Mouse (Mus musculus): ENCODE measurements at regions not wholly inside any gene's neighbourhood (a gene's known extent, or its start where the extent isn't known, plus 50 kb on each side); places are given as distances from the start of the nearest gene placed in this dataset.

DNA sequence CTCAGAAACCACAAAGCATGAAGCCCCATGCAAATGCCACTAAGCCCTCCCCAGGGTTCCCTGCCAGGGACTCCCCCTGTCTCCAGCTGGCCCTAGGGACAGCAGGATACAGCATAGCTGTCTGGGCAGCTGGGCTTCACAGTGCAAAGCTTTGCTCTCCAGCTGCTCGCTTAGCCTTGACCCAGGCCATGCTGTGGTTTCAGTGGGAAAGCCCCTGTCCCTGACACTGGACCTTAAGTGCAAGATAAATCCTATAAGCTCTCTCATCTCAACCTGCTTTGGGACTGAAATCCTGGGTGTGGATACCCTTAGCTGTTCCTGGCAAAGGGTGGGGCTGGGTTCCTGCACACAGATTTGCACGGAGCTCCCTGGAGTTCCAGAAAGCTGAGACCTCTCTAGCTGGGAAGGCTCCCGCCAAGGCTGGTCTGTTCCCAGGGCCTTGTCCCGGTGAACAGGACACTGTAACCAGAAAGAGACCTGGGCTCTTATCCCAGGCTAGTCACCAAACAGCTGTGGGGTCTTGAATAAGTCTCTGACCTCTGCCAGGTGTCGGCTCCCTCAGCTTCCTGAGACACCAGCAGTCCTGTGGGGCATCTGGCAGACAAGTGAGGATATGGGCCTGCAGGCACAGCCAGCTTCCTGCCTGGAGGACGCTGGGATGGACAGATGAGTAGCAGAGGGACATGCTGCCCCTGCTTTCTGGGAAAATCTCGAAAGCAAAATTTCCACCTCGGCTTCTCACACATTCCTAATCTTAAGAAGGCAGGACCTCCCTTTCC, 299.7 kb downstream of the Tns1 start:
- no peak for TF ChIP-seq GATA4 (IDR thresholded peaks at IDR 0.05; ENCODE audit: insufficient replicate concordance, low read length)

DNA sequence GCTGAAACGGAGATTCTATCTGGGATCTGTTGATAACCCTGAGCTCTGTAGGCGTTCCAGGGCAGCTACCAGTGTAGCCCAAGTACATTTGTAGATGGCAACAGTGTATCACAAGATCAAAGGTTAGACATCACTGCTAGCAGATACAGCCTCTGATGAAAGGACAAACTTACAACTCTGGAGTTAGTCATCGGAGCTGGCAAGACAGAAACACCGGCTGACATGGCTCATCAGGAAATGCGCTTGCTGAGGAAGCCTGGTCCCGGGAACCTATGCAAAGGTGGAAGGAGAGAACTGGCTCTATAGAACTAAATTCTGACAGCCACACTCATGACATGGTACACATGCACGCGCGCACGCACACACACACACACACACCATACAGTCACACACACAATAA, 300.5 kb downstream of the Tns1 start:
- TF ChIP-seq GATA4 (IDR thresholded peaks at IDR 0.05; ENCODE audit: insufficient replicate concordance, low read length) = no peak

DNA sequence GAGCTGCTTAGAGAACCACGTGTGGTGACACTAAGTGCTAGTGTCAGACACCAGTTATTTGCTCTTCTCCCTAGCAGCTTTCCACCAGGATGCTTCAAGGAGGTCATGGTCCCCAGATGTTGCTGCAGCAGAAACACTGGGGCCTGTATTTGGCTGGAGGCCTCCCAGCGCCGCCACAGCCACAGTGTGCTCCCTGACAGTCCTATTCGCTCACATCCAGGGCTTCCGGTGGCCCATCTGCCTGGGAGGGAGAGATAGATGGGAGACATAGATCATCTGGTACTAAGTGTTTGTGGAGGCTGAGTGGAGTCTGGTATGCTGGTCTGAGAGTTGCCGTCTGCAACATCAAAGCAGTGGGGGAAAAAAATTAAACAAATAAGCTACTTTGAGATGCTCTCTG, 301.6 kb downstream of the Tns1 start:
- TF ChIP-seq GATA4 (IDR thresholded peaks at IDR 0.05; ENCODE audit: insufficient replicate concordance, low read length) = no peak

DNA sequence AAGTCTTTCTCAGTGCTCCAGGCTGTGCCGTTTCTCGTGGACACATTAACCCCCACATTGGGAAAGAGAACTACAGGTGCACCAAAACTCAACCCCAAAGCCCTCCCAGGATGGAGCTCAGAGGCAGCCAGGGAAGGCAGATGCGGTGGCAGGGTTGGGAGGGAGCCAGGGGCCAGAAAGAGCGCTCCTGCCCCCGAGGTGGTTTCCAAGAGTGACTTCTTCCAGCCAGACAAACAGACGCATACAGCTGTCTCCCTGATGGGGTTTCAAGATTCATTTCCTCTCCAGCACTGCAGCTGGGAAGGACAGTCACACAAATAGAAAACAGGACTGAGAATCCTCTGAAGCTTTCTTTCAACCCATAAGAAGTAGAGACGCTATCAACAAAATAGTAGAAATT, 303.5 kb downstream of the Tns1 start:
- TF ChIP-seq GATA4 (IDR thresholded peaks at IDR 0.05; ENCODE audit: insufficient replicate concordance, low read length) = no peak

DNA sequence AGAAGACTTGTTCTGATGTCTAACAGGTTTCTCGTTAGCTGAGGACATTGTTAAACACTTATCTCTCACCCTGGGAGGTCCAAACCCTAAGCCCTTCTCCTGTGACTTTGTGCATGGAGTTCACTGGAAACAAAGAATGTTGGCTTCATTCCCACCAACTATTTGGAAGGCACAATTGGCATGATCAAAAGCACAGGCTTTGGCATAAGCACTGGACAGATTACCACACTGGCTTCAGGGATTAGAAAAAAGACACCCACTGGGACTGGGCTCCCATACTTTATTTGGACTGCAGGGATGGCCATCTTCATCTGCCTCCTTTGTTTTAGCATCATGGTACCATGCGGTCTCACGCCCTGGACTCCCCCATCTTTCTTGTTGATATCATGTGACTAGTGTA, 317.0 kb downstream of the Tns1 start:
- TF ChIP-seq GATA4 (IDR thresholded peaks at IDR 0.05; ENCODE audit: insufficient replicate concordance, low read length) = no peak

DNA sequence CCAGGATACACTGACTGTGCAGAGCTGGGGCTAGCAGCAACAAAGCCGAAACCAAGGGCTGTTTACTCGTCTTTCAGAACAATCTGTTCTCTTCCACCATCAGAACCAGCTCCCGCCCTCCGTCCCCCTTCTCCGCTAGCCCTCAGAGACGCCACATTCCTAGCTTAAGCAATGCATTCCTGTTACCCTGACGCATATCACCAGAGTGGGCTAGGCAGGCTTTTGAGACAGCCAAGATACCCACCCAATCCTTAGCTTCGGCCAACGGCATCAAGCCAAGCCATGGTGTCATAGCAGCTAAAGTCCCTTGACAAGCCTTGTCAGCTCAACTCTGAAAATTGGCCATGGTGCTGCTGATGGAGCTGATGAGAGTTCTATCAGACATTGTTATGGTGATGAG, 319.1 kb downstream of the Tns1 start:
- no peak for TF ChIP-seq GATA4 (IDR thresholded peaks at IDR 0.05; ENCODE audit: insufficient replicate concordance, low read length)

DNA sequence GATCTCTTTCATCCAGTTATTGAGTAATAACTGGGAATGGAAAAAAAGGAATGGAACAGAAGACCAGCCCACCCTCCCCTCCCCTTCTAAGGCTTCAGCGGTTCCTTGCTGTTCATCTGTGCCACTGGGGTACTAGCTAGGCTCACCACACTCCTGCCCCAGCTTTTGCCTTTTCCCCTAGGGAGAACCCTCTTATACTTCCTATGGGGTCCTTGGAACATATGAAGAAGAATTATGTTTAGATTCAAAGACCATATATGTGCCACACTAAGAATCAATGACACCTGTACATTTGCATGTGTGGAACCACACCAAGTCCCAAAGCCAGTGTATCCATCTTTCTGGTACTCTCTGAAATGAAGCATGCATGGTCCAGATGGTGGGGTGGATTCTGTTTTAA, 324.3 kb downstream of the Tns1 start:
- no peak for TF ChIP-seq GATA4 (IDR thresholded peaks at IDR 0.05; ENCODE audit: insufficient replicate concordance, low read length)

DNA sequence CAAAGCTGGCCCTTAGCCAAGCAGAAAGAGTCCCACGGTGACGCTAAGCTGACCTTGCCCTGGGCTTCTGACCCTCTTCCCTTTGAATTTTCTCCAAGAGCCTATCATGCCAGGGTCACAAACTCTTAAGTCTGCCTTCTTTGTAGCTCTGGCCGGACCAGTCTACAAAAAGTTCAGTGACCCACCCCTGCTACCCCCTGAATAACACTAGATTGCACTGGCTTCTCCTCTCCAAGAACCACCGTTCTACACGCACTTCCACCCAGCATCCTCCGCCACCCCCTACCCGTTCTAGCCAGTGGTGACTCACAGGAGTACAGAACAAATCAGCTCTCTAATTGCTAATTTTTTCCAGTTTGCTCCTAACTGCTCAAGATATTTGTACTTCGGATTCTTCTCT, 325.0 kb downstream of the Tns1 start:
- TF ChIP-seq GATA4 (IDR thresholded peaks at IDR 0.05; ENCODE audit: insufficient replicate concordance, low read length) = no peak

DNA sequence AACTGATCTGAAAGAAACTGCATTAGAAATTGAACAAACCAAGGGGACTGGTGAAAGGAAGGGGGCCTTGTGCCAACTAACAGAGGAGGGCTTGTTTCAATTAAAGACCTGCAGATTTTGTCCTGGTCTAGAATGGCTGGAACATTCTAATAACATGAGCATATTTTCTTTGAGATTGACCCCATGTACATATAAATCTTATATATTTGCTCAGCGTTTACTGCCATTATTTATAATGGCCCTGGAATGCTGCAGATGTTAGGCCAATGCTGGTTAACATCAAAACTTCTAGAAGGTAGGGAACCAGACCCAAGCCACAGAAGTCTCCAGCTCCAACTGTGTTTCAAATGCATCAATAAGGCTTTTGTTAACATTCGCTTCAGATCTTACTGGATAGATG, 326.4 kb downstream of the Tns1 start:
- no peak for TF ChIP-seq GATA4 (IDR thresholded peaks at IDR 0.05; ENCODE audit: insufficient replicate concordance, low read length)

DNA sequence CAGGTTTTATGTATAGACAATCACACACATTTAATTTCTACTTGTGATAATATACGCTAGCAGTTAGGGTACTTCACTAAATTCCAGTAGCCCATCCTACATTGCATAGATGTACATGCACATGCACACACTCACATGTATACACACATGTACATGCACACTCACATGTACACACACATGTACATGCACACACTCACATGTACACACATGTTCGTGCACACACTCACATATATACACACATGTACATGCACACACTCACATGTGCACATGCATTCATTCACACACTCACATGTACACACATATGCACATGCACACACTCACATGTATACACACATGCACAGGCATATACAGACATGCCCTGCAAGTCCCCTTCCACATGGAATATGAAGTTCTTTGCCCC, 326.8 kb downstream of the Tns1 start:
- no peak for TF ChIP-seq GATA4 (IDR thresholded peaks at IDR 0.05; ENCODE audit: insufficient replicate concordance, low read length)

DNA sequence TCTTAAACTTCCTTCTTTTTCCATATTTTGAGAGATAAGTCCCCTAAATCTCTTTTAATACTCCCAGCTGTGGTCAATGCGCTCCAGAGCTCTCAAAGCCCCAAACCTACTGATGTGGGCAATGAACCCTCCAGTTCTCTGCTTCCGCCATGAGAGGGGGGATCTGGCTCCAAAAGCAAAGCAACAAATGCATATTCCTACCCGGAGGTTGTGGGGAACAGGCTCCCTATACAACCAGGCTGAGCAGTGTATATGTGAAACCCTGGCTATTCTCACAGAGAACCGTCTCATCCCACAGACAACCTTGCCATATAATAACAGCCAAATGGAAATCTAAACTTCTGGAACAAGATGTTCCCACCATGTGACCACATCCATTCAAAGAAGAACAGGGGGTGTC, 330.4 kb downstream of the Tns1 start:
- no peak for TF ChIP-seq GATA4 (IDR thresholded peaks at IDR 0.05; ENCODE audit: insufficient replicate concordance, low read length)

DNA sequence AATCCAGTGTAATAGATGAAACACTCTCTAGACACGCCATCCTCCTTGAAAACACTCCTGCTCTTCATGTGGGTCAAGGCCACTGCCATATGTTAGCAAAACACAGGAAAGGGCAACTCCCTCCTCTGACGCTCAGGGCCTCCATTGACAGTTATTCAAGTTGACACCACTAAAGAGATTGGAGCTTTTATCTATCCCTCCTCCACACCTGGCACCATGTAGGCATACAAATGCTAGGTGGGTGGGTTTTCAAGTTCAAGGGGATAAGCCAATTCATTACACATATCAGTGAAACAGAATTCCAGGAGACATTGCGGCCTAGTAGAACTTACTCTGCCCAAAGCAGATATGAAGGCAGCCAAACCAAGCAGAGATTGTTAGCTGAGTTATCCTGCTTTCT, 331.0 kb downstream of the Tns1 start:
- no peak for TF ChIP-seq GATA4 (IDR thresholded peaks at IDR 0.05; ENCODE audit: insufficient replicate concordance, low read length)

DNA sequence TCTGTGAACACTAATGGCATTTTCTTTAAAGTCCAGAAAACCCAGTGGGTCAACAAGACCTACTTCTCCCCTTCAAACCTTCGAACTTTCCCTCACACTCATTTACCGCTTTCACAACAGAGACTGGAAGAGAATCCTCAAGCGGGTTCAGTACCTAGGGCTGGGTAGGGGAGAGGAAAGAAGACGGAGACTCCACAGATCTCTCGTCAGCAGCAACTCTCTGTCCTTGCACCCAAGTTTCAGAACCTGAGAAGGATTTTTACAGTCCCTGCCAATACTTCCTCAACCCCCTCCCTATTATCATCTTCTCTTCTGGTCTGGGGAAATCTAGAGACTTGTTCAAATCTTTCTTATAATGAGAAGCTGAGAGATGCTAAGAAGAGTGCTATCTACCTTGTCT, 331.9 kb downstream of the Tns1 start:
- TF ChIP-seq GATA4 (IDR thresholded peaks at IDR 0.05; ENCODE audit: insufficient replicate concordance, low read length) = no peak

DNA sequence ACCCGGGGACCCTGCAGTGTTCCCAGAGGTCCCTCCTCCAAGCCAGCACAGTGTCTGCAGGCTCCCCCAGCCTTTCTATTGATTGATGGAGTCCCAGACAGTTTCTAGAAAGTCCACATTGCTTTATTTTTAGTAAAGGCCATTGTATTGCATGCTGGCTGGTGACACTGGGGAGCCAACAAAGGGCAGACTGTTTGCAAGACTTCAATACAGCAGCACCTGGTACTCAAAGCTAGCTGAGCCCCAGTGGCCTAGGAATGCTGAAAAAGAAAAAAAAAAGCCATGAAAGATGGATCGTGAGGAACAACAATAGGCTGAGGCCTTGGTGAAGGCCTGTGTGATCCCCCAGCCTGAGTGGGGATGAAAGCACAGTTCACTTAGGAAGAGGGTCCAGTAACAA, 336.6 kb downstream of the Tns1 start:
- no peak for TF ChIP-seq GATA4 (IDR thresholded peaks at IDR 0.05; ENCODE audit: insufficient replicate concordance, low read length)

DNA sequence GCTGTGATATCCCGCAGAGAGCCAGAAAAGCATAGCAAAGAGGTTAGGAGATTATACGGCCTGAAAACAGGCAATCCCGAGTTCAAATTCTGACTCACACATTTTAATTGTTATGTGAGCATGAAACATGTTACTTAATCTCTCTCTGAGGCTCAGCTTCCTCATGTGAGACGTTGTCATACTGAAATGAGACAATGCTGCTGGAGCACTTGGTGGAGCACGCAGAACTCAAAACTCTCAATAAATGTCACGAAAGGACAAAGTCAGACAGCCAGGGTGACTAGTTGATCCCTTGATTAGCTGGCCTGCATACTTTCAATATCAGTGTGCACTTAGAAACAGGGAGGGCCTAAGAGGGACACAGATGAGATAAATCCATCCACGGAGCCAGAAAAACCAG, 337.0 kb downstream of the Tns1 start:
- no peak for TF ChIP-seq GATA4 (IDR thresholded peaks at IDR 0.05; ENCODE audit: insufficient replicate concordance, low read length)

DNA sequence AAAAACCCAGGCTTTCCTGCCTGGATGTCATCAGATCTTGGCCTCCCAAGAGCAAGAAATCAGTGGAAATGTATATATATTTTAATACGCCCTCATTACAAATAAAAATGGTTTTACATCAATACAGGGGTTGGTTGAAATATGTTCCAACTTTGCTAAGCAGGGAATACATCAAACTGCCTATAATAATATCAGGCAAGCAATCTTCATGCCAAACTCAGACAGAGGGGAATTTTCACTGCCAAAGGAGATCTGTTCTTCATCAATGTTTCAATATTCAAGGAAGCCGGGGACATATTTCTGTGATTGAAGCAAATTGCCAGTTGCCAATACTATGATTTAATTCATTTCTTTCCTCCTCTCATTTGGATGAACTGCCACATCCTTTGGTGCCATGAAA, 340.9 kb downstream of the Tns1 start:
- TF ChIP-seq GATA4 (IDR thresholded peaks at IDR 0.05; ENCODE audit: insufficient replicate concordance, low read length) = no peak

DNA sequence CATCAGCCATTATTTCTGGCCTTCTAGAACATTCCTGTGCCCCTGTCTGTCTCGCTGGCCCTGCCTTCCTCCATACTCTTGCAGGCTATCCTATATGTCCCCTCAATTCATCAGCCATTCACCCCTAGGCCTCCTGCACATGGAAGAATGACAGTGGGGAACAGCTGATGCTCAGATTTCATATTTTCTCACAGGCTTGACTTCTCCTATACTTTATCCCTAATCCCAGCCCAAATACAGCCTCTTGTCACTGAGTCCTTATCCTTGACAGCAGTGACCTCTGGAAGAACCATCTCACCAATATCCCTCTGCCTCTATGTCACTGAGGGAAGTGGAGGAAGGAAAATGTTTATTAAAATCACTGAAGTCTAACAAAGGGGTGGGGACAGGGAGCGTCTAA, 341.4 kb downstream of the Tns1 start:
- no peak for TF ChIP-seq GATA4 (IDR thresholded peaks at IDR 0.05; ENCODE audit: insufficient replicate concordance, low read length)

Data from liver, adult (tissue).